Mouse (Mus musculus) kidney, embryonic 16.5 days (tissue): Measurements from ENCODE around the gene Agbl4. TPM values are rescaled to one million over a fixed set of nuclear protein-coding genes. Genes with fewer than 3 reads are reported as not detected.

Source experiments
- ATAC-seq: fragments of 200-750 bp; cut with Nextera tagmentation; 2 replicates; pipeline ENCODE4 v1.8.0; 2017; ENCODE audit warnings: moderate TSS enrichment; ENCODE audit not compliant: low FRiP score, low TSS enrichment
- H3K27ac ChIP-seq: fragments of 300-500 bp; sonication (generic); 2 replicates; pipeline ENCODE4 v1.5.1; 2014; ENCODE audit warnings: low read length
- H3K27me3 ChIP-seq: fragments of 300-500 bp; sonication (generic); 2 replicates; pipeline ENCODE4 v1.6.1; 2014; ENCODE audit warnings: low read length, control low read depth, mixed read lengths; ENCODE audit not compliant: insufficient read depth
- H3K36me3 ChIP-seq: fragments of 300-500 bp; sonication (generic); 2 replicates; pipeline ENCODE4 v1.6.1; 2014; ENCODE audit warnings: low read length, control low read depth, mixed read lengths; ENCODE audit not compliant: insufficient read depth
- H3K4me1 ChIP-seq: fragments of 300-500 bp; sonication (generic); 2 replicates; pipeline ENCODE4 v1.6.1; 2014; ENCODE audit warnings: low read length, control low read depth, mixed read lengths; ENCODE audit not compliant: insufficient read depth
- H3K4me2 ChIP-seq: fragments of 300-500 bp; sonication (generic); replicated peaks from 2 replicates; pipeline ENCODE4 v1.6.1; 2014; ENCODE audit warnings: low read depth, low read length
- H3K4me3 ChIP-seq: fragments of 300-500 bp; sonication (generic); 2 replicates; pipeline ENCODE4 v1.5.1; 2014; ENCODE audit warnings: mild to moderate bottlenecking, low read length
- H3K9ac ChIP-seq: fragments of 300-500 bp; sonication (generic); replicated peaks from 2 replicates; pipeline ENCODE4 v1.6.1; 2014; ENCODE audit warnings: low read length
- H3K9me3 ChIP-seq: fragments of 300-500 bp; sonication (generic); 2 replicates; pipeline ENCODE4 v1.6.1; 2016; ENCODE audit warnings: low read length, control low read depth
- WGBS: fragments of 180-500 bp; shearing (Covaris S2); extraction: QIAGEN DNeasy Blood & Tissue Kit; methylation state at CpG from one replicate; pipeline ENCODE4 v1.1.7; 2014; 5-methylcytosine and 5-hydroxymethylcytosine counted together
- polyA plus RNA-seq: library from polyadenylated mRNA; unstranded; fragments of >200 nt; fragmentation: Nextera tagmentation; extraction: Ambion mirVana; gene quantifications from 2 replicates; pipeline ENCODE4 v1.2.1, GENCODE M21; 2015

The Agbl4 gene
- polyA plus RNA-seq, 1 experiment from 2014 or later = 0.25 TPM

GRCm38 (mm10) chr4:110832776-110833175 is 435.3 kb downstream of the Agbl4 start:
- WGBS = 50% methylated on average over 1 of the region's 1 CpGs
- no peaks in the 10 kb centered on the region for H3K4me1 ChIP-seq
- no peak for ATAC-seq
- H3K9ac ChIP-seq = no peak overlapping the region
- H3K9me3 ChIP-seq = no peaks in the 10 kb centered on the region
- no peak overlapping the region for H3K27ac ChIP-seq
- H3K36me3 ChIP-seq = no peaks in the 10 kb centered on the region
- H3K4me2 ChIP-seq = no peak overlapping the region
- H3K4me3 ChIP-seq = no peak overlapping the region
- H3K27me3 ChIP-seq = no peaks in the 10 kb centered on the region

- 81% methylated on average over 2 of the region's 2 CpGs for WGBS
- no peaks in the 10 kb centered on the region for H3K36me3 ChIP-seq
These were observed 482.4 kb downstream of the Agbl4 start for GRCm38 (mm10) chr4:110879719-110880443.

GRCm38 (mm10) chr4:110916061-110916460 is 518.6 kb downstream of the Agbl4 start:
- no peaks in the 10 kb centered on the region for H3K4me1 ChIP-seq
- H3K4me3 ChIP-seq = no peak overlapping the region
- no peak overlapping the region for H3K9ac ChIP-seq
- no peaks in the 10 kb centered on the region for H3K27me3 ChIP-seq
- no peak overlapping the region for H3K4me2 ChIP-seq
- H3K27ac ChIP-seq = no peak overlapping the region
- H3K9me3 ChIP-seq = no peaks in the 10 kb centered on the region
- no peaks in the 10 kb centered on the region for H3K36me3 ChIP-seq
- ATAC-seq = no peak

More at GRCm38 (mm10) chr4:110879719-110880443, 482.4 kb downstream of the Agbl4 start:
- Histone ChIP-seq H3K4me1 (no peaks in the 10 kb centered on the region), H3K4me2 (no peak overlapping the region), H3K27me3 (no peaks in the 10 kb centered on the region), H3K4me3 (no peak overlapping the region), H3K9ac (no peak overlapping the region), H3K9me3 (no peaks in the 10 kb centered on the region), H3K27ac (no peak overlapping the region)
- ATAC-seq = no peak

GRCm38 (mm10) chr4:110916565-110916964 is 519.1 kb downstream of the Agbl4 start:
- Histone ChIP-seq H3K27me3 (no peaks in the 10 kb centered on the region), H3K36me3 (no peaks in the 10 kb centered on the region), H3K27ac (no peak overlapping the region), H3K4me1 (no peaks in the 10 kb centered on the region), H3K4me3 (no peak overlapping the region), H3K9ac (no peak overlapping the region), H3K4me2 (no peak overlapping the region), H3K9me3 (no peaks in the 10 kb centered on the region)
- no peak for ATAC-seq
- WGBS = 45% methylated on average over 4 of the region's 4 CpGs

GRCm38 (mm10) chr4:110921013-110921412 is 523.6 kb downstream of the Agbl4 start:
- WGBS = 78% methylated on average over 3 of the region's 3 CpGs
- no peak overlapping the region for H3K9ac ChIP-seq
- no peak overlapping the region for H3K27ac ChIP-seq
- ATAC-seq = no peak
- H3K36me3 ChIP-seq = no peaks in the 10 kb centered on the region
- H3K4me3 ChIP-seq = no peak overlapping the region
- H3K27me3 ChIP-seq = no peaks in the 10 kb centered on the region
- H3K4me1 ChIP-seq = no peaks in the 10 kb centered on the region
- H3K9me3 ChIP-seq = no peaks in the 10 kb centered on the region
- no peak overlapping the region for H3K4me2 ChIP-seq

- Histone ChIP-seq H3K36me3 (no peaks in the 10 kb centered on the region), H3K27me3 (no peaks in the 10 kb centered on the region), H3K27ac (no peak overlapping the region), H3K4me3 (no peak overlapping the region), H3K9ac (no peak overlapping the region), H3K9me3 (no peaks in the 10 kb centered on the region), H3K4me2 (no peak overlapping the region), H3K4me1 (no peaks in the 10 kb centered on the region)
- whole genome bisulfite sequencing = 85% methylated on average over 2 of the region's 2 CpGs
- ATAC-seq = no peak
These were observed 604.2 kb downstream of the Agbl4 start for GRCm38 (mm10) chr4:111001641-111002040.

GRCm38 (mm10) chr4:111004719-111005479 is 607.4 kb downstream of the Agbl4 start:
- Histone ChIP-seq H3K4me1 (no peaks in the 10 kb centered on the region), H3K9ac (no peak overlapping the region), H3K4me2 (no peak overlapping the region), H3K36me3 (no peaks in the 10 kb centered on the region), H3K27me3 (no peaks in the 10 kb centered on the region), H3K27ac (no peak overlapping the region), H3K9me3 (no peaks in the 10 kb centered on the region), H3K4me3 (no peak overlapping the region)
- no peak for ATAC-seq
- 83% methylated on average over 1 of the region's 1 CpGs for WGBS

- Histone ChIP-seq H3K4me2 (no peak overlapping the region), H3K27ac (no peak overlapping the region), H3K36me3 (no peaks in the 10 kb centered on the region), H3K4me3 (no peak overlapping the region), H3K9me3 (no peaks in the 10 kb centered on the region), H3K9ac (no peak overlapping the region), H3K4me1 (no peaks in the 10 kb centered on the region), H3K27me3 (no peaks in the 10 kb centered on the region)
- ATAC-seq = no peak
- 92% methylated on average over 4 of the region's 4 CpGs for WGBS
These were observed 621.9 kb downstream of the Agbl4 start for GRCm38 (mm10) chr4:111019376-111019775.

- ATAC-seq = no peak
- no peak overlapping the region for H3K4me3 ChIP-seq
- H3K4me1 ChIP-seq = no peaks in the 10 kb centered on the region
- H3K4me2 ChIP-seq = no peak overlapping the region
- no peaks in the 10 kb centered on the region for H3K9me3 ChIP-seq
- H3K27ac ChIP-seq = no peak overlapping the region
- H3K9ac ChIP-seq = no peak overlapping the region
- no peaks in the 10 kb centered on the region for H3K27me3 ChIP-seq
- WGBS = 92% methylated on average over 3 of the region's 3 CpGs
- no peaks in the 10 kb centered on the region for H3K36me3 ChIP-seq
These were observed 669.9 kb downstream of the Agbl4 start for GRCm38 (mm10) chr4:111067330-111067729.
